Mouse (Mus musculus): ENCODE results near the gene Gm48551.

Gene Gm48551

GRCm38 (mm10) chr10:81419111-81419928 lies 35.1 kb downstream of the Gm48551 start:
- peak; percentile 54 for DNase-seq

GRCm38 (mm10) chr10:81420191-81420767 lies 36.0 kb downstream of the Gm48551 start:
- DNase-seq = peak; percentile 80

GRCm38 (mm10) chr10:81421041-81421796 lies 37.0 kb downstream of the Gm48551 start:
- DNase-seq = peak; percentile 57

- no peak for DNase-seq
Observed at GRCm38 (mm10) chr10:81421797-81422100, 37.5 kb downstream of the Gm48551 start.

GRCm38 (mm10) chr10:81422191-81422590 lies 37.9 kb downstream of the Gm48551 start:
- DNase-seq = peak; percentile 69

- DNase-seq = peak; percentile 49
Observed at GRCm38 (mm10) chr10:81422661-81423217, 38.5 kb downstream of the Gm48551 start.

- peak; percentile 60 for DNase-seq
Observed at GRCm38 (mm10) chr10:81423476-81424245, 39.4 kb downstream of the Gm48551 start.

GRCm38 (mm10) chr10:81424246-81425051 lies 40.2 kb downstream of the Gm48551 start:
- peak; percentile 93 for DNase-seq

- DNase-seq = peak; percentile 84
Observed at GRCm38 (mm10) chr10:81425236-81425850, 41.1 kb downstream of the Gm48551 start.

GRCm38 (mm10) chr10:81426081-81426671 lies 41.9 kb downstream of the Gm48551 start:
- peak; percentile 75 for DNase-seq

GRCm38 (mm10) chr10:81426897-81427296 lies 42.6 kb downstream of the Gm48551 start:
- peak; percentile 83 for DNase-seq

- DNase-seq = peak; percentile 66
Observed at GRCm38 (mm10) chr10:81427327-81427726, 43.1 kb downstream of the Gm48551 start.

- peak; percentile 87 for DNase-seq
Observed at GRCm38 (mm10) chr10:81427804-81428506, 43.7 kb downstream of the Gm48551 start.

- DNase-seq = no peak
Observed at GRCm38 (mm10) chr10:81428507-81428870, 44.2 kb downstream of the Gm48551 start.

- DNase-seq = peak; percentile 69
Observed at GRCm38 (mm10) chr10:81429092-81429491, 44.8 kb downstream of the Gm48551 start.

GRCm38 (mm10) chr10:81429605-81430061 lies 45.4 kb downstream of the Gm48551 start:
- DNase-seq = peak; percentile 88

GRCm38 (mm10) chr10:81430141-81430830 lies 46.0 kb downstream of the Gm48551 start:
- DNase-seq = peak; percentile 91

GRCm38 (mm10) chr10:81430831-81431525 lies 46.7 kb downstream of the Gm48551 start:
- peak; percentile 94 for DNase-seq

Data from cerebellum, adult 9-11 months (tissue).